Comparison of ENCODE assay signal across 21 mouse cellular contexts in the genomic region with DNA sequence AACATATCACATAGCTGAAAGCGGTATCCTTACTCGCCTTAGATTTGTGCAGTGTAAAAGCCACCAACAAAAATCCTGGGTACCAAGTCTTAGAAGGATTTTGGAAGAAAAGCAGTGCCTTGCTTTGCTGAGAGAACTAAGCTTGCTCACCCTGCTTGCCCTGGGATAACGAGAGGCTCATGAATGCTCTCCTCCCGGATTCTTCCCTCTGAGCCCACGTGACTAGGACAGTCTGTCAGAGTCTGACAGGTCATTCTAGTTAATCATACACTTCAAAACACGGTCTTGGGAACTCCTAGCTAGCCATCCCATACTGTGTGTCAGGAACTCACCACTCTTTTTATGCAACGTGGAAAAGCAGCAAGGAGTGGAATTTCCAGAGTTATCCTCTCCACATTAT.
DNase-seq lines count a peak whose midpoint lies in the region; ATAC-seq lines count a peak whose summit lies in the region.
"Had no signal": no experiment of that assay in that cellular context is flagged by ENCODE, and none has a peak within 500 bp of the region (broad histone marks: within the 10 kb centered on the region; RNA-seq: fewer than 3 reads in every experiment).

No protein-coding gene starts in this region.

- ATAC-seq in intestine, embryonic 14.5 days (replicated peaks; ENCODE audit: low FRiP score, low TSS enrichment, low read depth): 0 out of 2 replicates have a peak, but pooled peaks have one; percentile 32
- ATAC-seq in intestine, embryonic 16.5 days: peak; percentile 88
- 0 out of 2 replicates have a peak, but pooled peaks have one; percentile 49 for ATAC-seq in kidney, embryonic 14.5 days (ENCODE audit: low FRiP score, low TSS enrichment)
- no peak for ATAC-seq in erythroid progenitor cell, adult 5-6 weeks (replicated peaks; ENCODE audit: low FRiP score, poor library complexity, severe bottlenecking)
- no peak for ATAC-seq in forebrain, embryonic 11.5 days (replicated peaks; ENCODE audit: low FRiP score)
- ATAC-seq: activated CD4-positive, CD25-positive, alpha-beta regulatory T cell, adult 4 months; forebrain, postnatal 0 days; lung, postnatal 0 days had no signal

- no peak overlapping the region for H3K4me3 ChIP-seq in intestine, embryonic 14.5 days (ENCODE audit: low read depth, low read length)
- no peak overlapping the region for H3K4me3 ChIP-seq in intestine, embryonic 16.5 days (ENCODE audit: low read length)
- no peak overlapping the region for H3K4me3 ChIP-seq in kidney, embryonic 14.5 days (ENCODE audit: low read length)
- H3K4me3 ChIP-seq in forebrain, embryonic 11.5 days (ENCODE audit: low read depth, low read length): no peak overlapping the region
- H3K4me3 ChIP-seq: embryonic facial prominence, embryonic 15.5 days; hindbrain, embryonic 13.5 days; liver, embryonic 15.5 days; midbrain, embryonic 12.5 days; stomach, embryonic 15.5 days had no signal

- H3K4me2 ChIP-seq in intestine, embryonic 14.5 days (ENCODE audit: low read length): no peak overlapping the region
- no peak overlapping the region for H3K4me2 ChIP-seq in intestine, embryonic 16.5 days (ENCODE audit: low read depth, low read length)
- no peak overlapping the region for H3K4me2 ChIP-seq in kidney, embryonic 14.5 days (replicated peaks; ENCODE audit: low read depth, low read length)
- H3K4me2 ChIP-seq in forebrain, embryonic 11.5 days (ENCODE audit: low read depth, low read length, severe bottlenecking): no peak overlapping the region
- H3K4me2 ChIP-seq: embryonic facial prominence, embryonic 15.5 days; hindbrain, embryonic 13.5 days; liver, embryonic 15.5 days; midbrain, embryonic 12.5 days; stomach, embryonic 15.5 days had no signal

- no peak for DNase-seq in intestine, embryonic 14.5 days (ENCODE audit: low spot score)
- DNase-seq in kidney, postnatal 25 days: peak; percentile 40 to 70
- DNase-seq in embryo, embryonic 11 days: no peak
- no peak for DNase-seq in forebrain, embryonic 11.5 days (ENCODE audit: low spot score)
- DNase-seq: adrenal gland, adult 8-10 months; cerebellum, adult 2 months; cerebellum, postnatal 25 days; forebrain, postnatal 0 days; gastrocnemius, postnatal 14 days; heart, adult 18-20 months; thymus, postnatal 25 days had no signal

- no peak overlapping the region for H3K27ac ChIP-seq in intestine, embryonic 14.5 days (ENCODE audit: low read depth)
- no peak overlapping the region for H3K27ac ChIP-seq in intestine, embryonic 16.5 days (ENCODE audit: low read length)
- no peak overlapping the region for H3K27ac ChIP-seq in kidney, embryonic 14.5 days (ENCODE audit: low read depth, low read length)
- H3K27ac ChIP-seq in forebrain, embryonic 11.5 days (ENCODE audit: low read depth, low read length): no peak overlapping the region
- H3K27ac ChIP-seq: embryonic facial prominence, embryonic 15.5 days; hindbrain, embryonic 13.5 days; liver, embryonic 15.5 days; midbrain, embryonic 12.5 days; stomach, embryonic 15.5 days had no signal

- H3K9ac ChIP-seq in intestine, embryonic 14.5 days (ENCODE audit: low read length): no peak overlapping the region
- no peak overlapping the region for H3K9ac ChIP-seq in intestine, embryonic 16.5 days (ENCODE audit: low read depth, low read length)
- no peak overlapping the region for H3K9ac ChIP-seq in kidney, embryonic 14.5 days (ENCODE audit: low read depth, low read length)
- no peak overlapping the region for H3K9ac ChIP-seq in forebrain, embryonic 11.5 days (ENCODE audit: low read length)
- H3K9ac ChIP-seq: embryonic facial prominence, embryonic 15.5 days; forebrain, postnatal 0 days; hindbrain, embryonic 13.5 days; liver, embryonic 15.5 days; midbrain, embryonic 12.5 days; stomach, embryonic 15.5 days had no signal

- 57% methylated on average over 7 of the region's 7 CpGs for WGBS in intestine, embryonic 14.5 days
- 51% methylated on average over 7 of the region's 7 CpGs for whole genome bisulfite sequencing in intestine, embryonic 16.5 days
- WGBS in kidney, embryonic 14.5 days: 51% methylated on average over 7 of the region's 7 CpGs
- 77% methylated on average over 7 of the region's 7 CpGs for WGBS in forebrain, embryonic 11.5 days

- H3K9me3 ChIP-seq in intestine, embryonic 14.5 days (ENCODE audit: control insufficient read depth, low read length): no peaks in the 10 kb centered on the region
- no peaks in the 10 kb centered on the region for H3K9me3 ChIP-seq in intestine, embryonic 16.5 days (ENCODE audit: control insufficient read depth, low read length)
- no peaks in the 10 kb centered on the region for H3K9me3 ChIP-seq in kidney, embryonic 14.5 days (ENCODE audit: control insufficient read depth, low read length)
- no peaks in the 10 kb centered on the region for H3K9me3 ChIP-seq in forebrain, embryonic 11.5 days (ENCODE audit: control insufficient read depth, low read length)
- H3K9me3 ChIP-seq: embryonic facial prominence, embryonic 15.5 days; hindbrain, embryonic 13.5 days; liver, embryonic 15.5 days; midbrain, embryonic 12.5 days; stomach, embryonic 15.5 days had no signal

- no peaks in the 10 kb centered on the region for H3K36me3 ChIP-seq in intestine, embryonic 14.5 days (ENCODE audit: control insufficient read depth, insufficient read depth, low read length)
- no peaks in the 10 kb centered on the region for H3K36me3 ChIP-seq in intestine, embryonic 16.5 days (ENCODE audit: control insufficient read depth, insufficient read depth, low read length)
- no peaks in the 10 kb centered on the region for H3K36me3 ChIP-seq in kidney, embryonic 14.5 days (ENCODE audit: control insufficient read depth, insufficient read depth, low read length)
- H3K36me3 ChIP-seq in forebrain, embryonic 11.5 days (ENCODE audit: control insufficient read depth, insufficient read depth, low read length): no peaks in the 10 kb centered on the region
- H3K36me3 ChIP-seq: embryonic facial prominence, embryonic 15.5 days; hindbrain, embryonic 13.5 days; liver, embryonic 15.5 days; midbrain, embryonic 12.5 days; stomach, embryonic 15.5 days had no signal

- no peaks in the 10 kb centered on the region for H3K27me3 ChIP-seq in intestine, embryonic 14.5 days (replicated peaks; ENCODE audit: control insufficient read depth, insufficient read depth, low read length)
- H3K27me3 ChIP-seq in intestine, embryonic 16.5 days (replicated peaks; ENCODE audit: control insufficient read depth, insufficient read depth, low read length): no peaks in the 10 kb centered on the region
- no peaks in the 10 kb centered on the region for H3K27me3 ChIP-seq in kidney, embryonic 14.5 days (ENCODE audit: control insufficient read depth, insufficient read depth, low read length)
- H3K27me3 ChIP-seq in forebrain, embryonic 11.5 days (ENCODE audit: control insufficient read depth, insufficient read depth, low read length): no peaks in the 10 kb centered on the region
- H3K27me3 ChIP-seq: embryonic facial prominence, embryonic 15.5 days; hindbrain, embryonic 13.5 days; liver, embryonic 15.5 days; midbrain, embryonic 12.5 days; stomach, embryonic 15.5 days had no signal

- H3K4me1 ChIP-seq in intestine, embryonic 14.5 days (replicated peaks; ENCODE audit: control insufficient read depth, insufficient read depth, low read length): 0 out of 2 replicates have a peak, but pooled peaks cover 7% of the 10 kb centered on the region
- no peaks in the 10 kb centered on the region for H3K4me1 ChIP-seq in intestine, embryonic 16.5 days (ENCODE audit: control insufficient read depth, insufficient read depth, low read length)
- no peaks in the 10 kb centered on the region for H3K4me1 ChIP-seq in kidney, embryonic 14.5 days (ENCODE audit: control insufficient read depth, insufficient read depth, low read length)
- no peaks in the 10 kb centered on the region for H3K4me1 ChIP-seq in forebrain, embryonic 11.5 days (replicated peaks; ENCODE audit: control insufficient read depth, insufficient read depth, low read length)
- H3K4me1 ChIP-seq: embryonic facial prominence, embryonic 15.5 days; hindbrain, embryonic 13.5 days; liver, embryonic 15.5 days; midbrain, embryonic 12.5 days; stomach, embryonic 15.5 days had no signal

Comparison
In these comparisons a context has a peak if more than half of its experiments do, and no peak if none do; other contexts are left out.
1. ATAC-seq: peak in intestine, embryonic 14.5 days (single experiment), intestine, embryonic 16.5 days (single experiment) and kidney, embryonic 14.5 days (single experiment); none in erythroid progenitor cell, adult 5-6 weeks (single experiment) and forebrain, embryonic 11.5 days (single experiment).
2. DNase-seq: peak in kidney, postnatal 25 days (2 of 2); none in intestine, embryonic 14.5 days (single experiment), embryo, embryonic 11 days (single experiment) and forebrain, embryonic 11.5 days (single experiment).